Mouse (Mus musculus): ENCODE data around the gene 1810010D01Rik. TPM values are rescaled to one million over a fixed set of nuclear protein-coding genes. Genes with fewer than 3 reads are reported as not detected.

Gene 1810010D01Rik
- 0.69 and 1.0 TPM in 2 replicates for total RNA-seq (2012; rRNA removed)

- Histone ChIP-seq H3K27ac (ENCODE audit: insufficient read depth, low read depth, low read length, poor library complexity, severe bottlenecking) (no peak within 1 kb of the TSS), H3K9me3 (ENCODE audit: control insufficient read depth, insufficient read depth, low read depth, low read length) (no peaks in the 10 kb centered on the region), H3K9ac (ENCODE audit: insufficient read depth, low read depth, low read length, poor library complexity, severe bottlenecking) (no peak within 1 kb of the TSS), H3K36me3 (ENCODE audit: control insufficient read depth, insufficient read depth, low read length, poor library complexity, severe bottlenecking) (no peaks in the 10 kb centered on the region), H3K4me3 (ENCODE audit: insufficient read depth in 1 of 2, low read depth in 1 of 2, low read length in 2 of 2, poor library complexity in 1 of 2, severe bottlenecking in 1 of 2) (no peak within 1 kb of the TSS), H3K4me1 (ENCODE audit: control insufficient read depth in 2 of 2, insufficient read depth in 2 of 2, low read length in 2 of 2, poor library complexity in 1 of 2) (peaks cover 6 to 19% of the 10 kb centered on the region in 2 experiments; a peak in 3 of 4 replicates)
- DNase-seq (ENCODE audit: low read depth, low spot score), result no peak
- no peak for TF ChIP-seq HCFC1 (IDR thresholded peaks at IDR 0.05; ENCODE audit: borderline replicate concordance, insufficient read depth, low read length)
- TF ChIP-seq ZC3H11A (IDR thresholded peaks at IDR 0.05; ENCODE audit: borderline replicate concordance, low read depth, low read length), result no peak
- no peak for TF ChIP-seq CHD2 (IDR thresholded peaks at IDR 0.05; ENCODE audit: low read depth, low read length)
- no peak for TF ChIP-seq MAFK (IDR thresholded peaks at IDR 0.05; ENCODE audit: insufficient read depth, low read depth, low read length)
- TF ChIP-seq ZNF384 (IDR thresholded peaks at IDR 0.05; ENCODE audit: low read depth, low read length), result no peak
- in situ Hi-C loops (cut with MboI; ENCODE audit: low sequenced_read_pairs in 2 of 2, unreplicated experiment in 2 of 2), result no loop called here
These were observed at the start of gene 1810010D01Rik for GRCm38 (mm10) chr7:145208006-145208405. TSS of gene 1810010D01Rik (minus strand) at chr7:145208119.

GRCm38 (mm10) chr7:145256092-145256491, 48.2 kb upstream of the 1810010D01Rik start:
- in situ Hi-C loops (cut with MboI; ENCODE audit: low sequenced_read_pairs in 2 of 2, unreplicated experiment in 2 of 2), result no loop called here
- DNase-seq (ENCODE audit: low read depth, low spot score), result no peak
- H3K9me3 ChIP-seq (ENCODE audit: control insufficient read depth, insufficient read depth, low read depth, low read length), result no peaks in the 10 kb centered on the region
- H3K27ac ChIP-seq (ENCODE audit: insufficient read depth, low read depth, low read length, poor library complexity, severe bottlenecking), result no peak overlapping the region
- no peaks in the 10 kb centered on the region for H3K4me1 ChIP-seq (ENCODE audit: control insufficient read depth in 2 of 2, insufficient read depth in 2 of 2, low read length in 2 of 2, poor library complexity in 1 of 2)
- peaks cover 3% of the 10 kb centered on the region; the same call in 1 of the 2 replicates for H3K36me3 ChIP-seq (ENCODE audit: control insufficient read depth, insufficient read depth, low read length, poor library complexity, severe bottlenecking)
- H3K4me3 ChIP-seq (ENCODE audit: insufficient read depth in 1 of 2, low read depth in 1 of 2, low read length in 2 of 2, poor library complexity in 1 of 2, severe bottlenecking in 1 of 2), result no peak overlapping the region
- no peak for TF ChIP-seq ZNF384 (IDR thresholded peaks at IDR 0.05; ENCODE audit: low read depth, low read length)
- TF ChIP-seq CHD2 (IDR thresholded peaks at IDR 0.05; ENCODE audit: low read depth, low read length), result no peak
- no peak for TF ChIP-seq HCFC1 (IDR thresholded peaks at IDR 0.05; ENCODE audit: borderline replicate concordance, insufficient read depth, low read length)
- TF ChIP-seq ZC3H11A (IDR thresholded peaks at IDR 0.05; ENCODE audit: borderline replicate concordance, low read depth, low read length), result no peak
- TF ChIP-seq MAFK (IDR thresholded peaks at IDR 0.05; ENCODE audit: insufficient read depth, low read depth, low read length), result no peak
- H3K9ac ChIP-seq (ENCODE audit: insufficient read depth, low read depth, low read length, poor library complexity, severe bottlenecking), result no peak overlapping the region

GRCm38 (mm10) chr7:145253986-145254630, 46.2 kb upstream of the 1810010D01Rik start:
- no peak for TF ChIP-seq MAFK (IDR thresholded peaks at IDR 0.05; ENCODE audit: insufficient read depth, low read depth, low read length)
- TF ChIP-seq ZNF384 (IDR thresholded peaks at IDR 0.05; ENCODE audit: low read depth, low read length), result no peak
- TF ChIP-seq HCFC1 (IDR thresholded peaks at IDR 0.05; ENCODE audit: borderline replicate concordance, insufficient read depth, low read length), result no peak
- no peak for TF ChIP-seq CHD2 (IDR thresholded peaks at IDR 0.05; ENCODE audit: low read depth, low read length)
- in situ Hi-C loops (cut with MboI; ENCODE audit: low sequenced_read_pairs in 2 of 2, unreplicated experiment in 2 of 2), result no loop called here
- Histone ChIP-seq H3K4me1 (ENCODE audit: control insufficient read depth in 2 of 2, insufficient read depth in 2 of 2, low read length in 2 of 2, poor library complexity in 1 of 2) (no peaks in the 10 kb centered on the region), H3K27ac (ENCODE audit: insufficient read depth, low read depth, low read length, poor library complexity, severe bottlenecking) (no peak overlapping the region), H3K36me3 (ENCODE audit: control insufficient read depth, insufficient read depth, low read length, poor library complexity, severe bottlenecking) (peaks cover 3% of the 10 kb centered on the region; the same call in 1 of the 2 replicates), H3K9ac (ENCODE audit: insufficient read depth, low read depth, low read length, poor library complexity, severe bottlenecking) (no peak overlapping the region), H3K9me3 (ENCODE audit: control insufficient read depth, insufficient read depth, low read depth, low read length) (no peaks in the 10 kb centered on the region), H3K4me3 (ENCODE audit: insufficient read depth in 1 of 2, low read depth in 1 of 2, low read length in 2 of 2, poor library complexity in 1 of 2, severe bottlenecking in 1 of 2) (no peak overlapping the region)
- DNase-seq (ENCODE audit: low read depth, low spot score), result no peak

DNA sequence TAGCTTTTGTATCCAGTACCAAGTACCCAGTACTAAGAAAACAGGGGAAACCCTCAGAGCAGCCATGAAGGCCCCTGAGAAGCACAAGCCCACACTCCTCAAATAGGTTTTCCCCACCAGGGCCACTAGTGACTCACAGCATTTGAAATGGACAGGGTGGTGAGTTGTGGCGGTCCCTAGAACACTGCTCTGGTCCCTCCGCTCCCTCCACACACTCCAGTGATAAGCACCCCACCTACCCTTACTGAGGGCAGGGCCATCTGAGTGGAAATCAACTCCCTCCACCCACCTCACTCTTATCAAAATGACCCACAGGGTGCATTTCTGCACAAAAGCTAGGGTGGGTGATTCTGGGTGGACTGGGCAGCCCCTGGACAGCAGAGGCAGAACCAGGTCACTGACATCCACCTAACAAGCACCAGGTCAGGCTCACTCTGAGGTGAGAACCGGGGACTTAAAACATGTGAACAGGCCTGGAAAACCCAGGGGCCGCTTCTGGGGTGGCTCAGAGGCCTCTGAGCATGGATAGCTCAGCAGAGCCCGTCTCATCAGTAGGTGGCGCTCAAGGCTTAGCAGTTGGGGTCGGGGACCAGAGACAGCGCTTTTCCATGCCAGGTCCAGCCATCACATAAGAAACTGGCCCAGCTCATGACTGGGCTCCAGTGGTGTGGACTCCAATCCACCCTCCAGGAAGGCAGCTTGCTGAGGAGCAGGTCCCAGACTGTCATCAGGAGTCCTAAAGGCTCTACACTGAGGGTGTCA, 45.0 kb upstream of the 1810010D01Rik start:
- no peaks in the 10 kb centered on the region for H3K4me1 ChIP-seq (ENCODE audit: control insufficient read depth in 2 of 2, insufficient read depth in 2 of 2, low read length in 2 of 2, poor library complexity in 1 of 2)
- no peaks in the 10 kb centered on the region; the same call in 1 of the 2 replicates for H3K36me3 ChIP-seq (ENCODE audit: control insufficient read depth, insufficient read depth, low read length, poor library complexity, severe bottlenecking)
- H3K27ac ChIP-seq (ENCODE audit: insufficient read depth, low read depth, low read length, poor library complexity, severe bottlenecking), result no peak overlapping the region
- H3K9me3 ChIP-seq (ENCODE audit: control insufficient read depth, insufficient read depth, low read depth, low read length), result no peaks in the 10 kb centered on the region
- TF ChIP-seq ZC3H11A (IDR thresholded peaks at IDR 0.05; ENCODE audit: borderline replicate concordance, low read depth, low read length) (0 out of 2 replicates have a peak, but pooled peaks have one; percentile 48), MAFK (IDR thresholded peaks at IDR 0.05; ENCODE audit: insufficient read depth, low read depth, low read length) (no peak)
- peak; percentile 53 for DNase-seq (ENCODE audit: low read depth, low spot score)
- no peak overlapping the region for H3K4me3 ChIP-seq (ENCODE audit: insufficient read depth in 1 of 2, low read depth in 1 of 2, low read length in 2 of 2, poor library complexity in 1 of 2, severe bottlenecking in 1 of 2)
- H3K9ac ChIP-seq (ENCODE audit: insufficient read depth, low read depth, low read length, poor library complexity, severe bottlenecking), result no peak overlapping the region
- in situ Hi-C loops (cut with MboI; ENCODE audit: low sequenced_read_pairs in 2 of 2, unreplicated experiment in 2 of 2), result no loop called here

Measured in ES-E14 (cell line).